Mouse (Mus musculus) retina, adult 2 months (tissue): ENCODE measurements around the gene Srrm1.
A peak's percentile ranks its signal among the peaks of the same experiment; 100 is the strongest.

ENCODE experiments used
- DNase-seq: peaks from one replicate; pipeline ENCODE4 v3.0.0-alpha.2; 2012; ENCODE audit warnings: low read depth, low spot score

Gene Srrm1

DNA sequence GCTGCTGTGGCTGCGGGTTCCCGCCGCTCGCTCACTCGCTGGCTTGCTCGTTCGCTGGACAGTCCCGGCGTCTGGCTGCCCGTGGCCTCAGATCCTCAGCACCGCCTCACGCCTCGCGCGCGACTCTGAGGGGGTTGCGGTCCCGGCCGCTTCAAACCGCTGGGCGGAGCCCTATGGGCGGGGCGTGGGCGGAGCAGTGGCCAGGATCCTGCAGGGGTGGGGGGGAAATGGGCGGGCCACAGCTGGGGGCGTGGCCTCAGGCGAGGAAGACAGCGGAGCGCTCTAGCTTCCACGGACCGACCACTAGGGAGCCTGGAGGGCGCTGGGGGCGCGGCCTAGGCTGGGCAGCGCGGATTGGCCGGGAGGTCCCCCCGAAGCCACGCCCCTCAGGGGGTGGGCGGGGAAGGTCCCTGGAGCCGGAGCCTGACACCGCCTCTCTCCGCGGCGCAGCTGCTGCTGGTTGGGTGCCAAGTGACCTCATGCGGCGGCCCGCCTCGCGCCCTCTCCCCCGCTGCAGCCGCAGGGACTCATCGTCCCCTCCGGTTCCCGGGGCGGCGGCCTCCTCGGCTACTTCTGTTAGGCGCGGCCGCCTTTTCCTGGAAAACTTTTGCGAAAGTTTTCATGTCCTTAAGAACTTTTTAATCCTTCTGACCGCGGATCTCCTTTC lies 80.3 kb downstream of the Srrm1 start, which contains the start of gene Clic4:
Clic4 (minus strand) TSS at position 175 of the 667 bp plus-strand sequence.
- DNase-seq, result peak; percentile 97

DNA sequence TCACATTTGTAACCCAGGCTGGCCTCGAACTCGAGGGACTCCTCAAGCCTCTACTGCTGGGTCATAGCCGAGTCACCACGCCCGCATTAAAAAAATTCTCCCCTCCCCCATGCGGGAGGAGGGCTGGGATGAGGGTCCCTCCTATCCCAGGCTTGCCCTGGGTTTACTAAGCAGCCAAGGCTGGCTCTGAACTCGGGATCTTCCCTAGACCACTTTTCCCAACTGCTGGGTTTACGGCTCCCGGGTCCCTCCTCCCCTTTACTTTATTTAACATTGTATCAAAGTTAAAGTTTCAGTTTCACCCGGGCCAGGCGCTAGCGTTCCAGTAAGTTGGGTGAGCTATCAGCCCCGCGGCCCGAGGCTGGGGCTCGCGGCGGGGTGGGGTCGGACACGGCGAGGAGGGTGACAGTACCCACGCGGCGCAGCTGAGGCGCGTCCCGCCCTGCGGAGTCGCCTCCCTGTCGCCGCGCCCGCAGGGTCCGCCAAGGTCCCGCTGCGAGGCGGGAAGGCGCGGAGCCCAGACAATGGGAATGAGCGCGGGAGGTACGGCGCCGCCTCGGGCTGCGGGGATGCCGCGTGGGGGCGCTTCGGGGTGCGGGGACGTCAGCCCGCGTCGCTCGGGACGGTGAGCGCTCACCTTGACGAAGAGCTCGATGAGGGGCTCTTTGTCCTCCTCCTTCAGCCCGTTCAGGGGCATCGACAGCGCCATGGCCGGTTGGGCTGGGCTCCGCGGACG lies 81.1 kb downstream of the Srrm1 start:
- no peak for DNase-seq

DNA sequence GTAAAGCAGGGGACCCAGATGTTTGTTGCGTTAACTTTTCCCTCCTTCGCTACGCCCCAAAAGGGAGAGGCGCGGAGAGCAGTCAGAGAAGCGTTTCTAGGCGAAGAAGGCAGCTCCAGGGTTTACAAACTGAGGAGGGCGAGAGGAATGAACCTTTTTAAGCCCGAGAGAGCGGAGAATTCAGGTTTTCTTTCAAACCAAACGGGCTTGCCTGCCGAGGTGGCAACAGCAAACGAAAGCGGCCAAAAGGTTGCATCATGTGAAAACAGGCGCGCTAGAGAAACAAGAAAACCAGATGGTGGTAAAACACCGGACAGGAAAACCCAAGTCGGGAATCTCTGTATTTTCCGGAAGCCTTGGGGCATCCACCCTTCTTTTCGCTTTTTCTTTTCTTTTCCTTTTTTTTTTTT lies 81.7 kb downstream of the Srrm1 start:
- no peak for DNase-seq
